Mouse (Mus musculus): Measurements from ENCODE around the gene Tead1. TPM values are rescaled to one million over a fixed set of nuclear protein-coding genes. Genes with fewer than 3 reads are reported as not detected.

Tead1 gene
- total RNA-seq, 2 experiments from 2014 or later = 78.8 to 119 TPM

DNA sequence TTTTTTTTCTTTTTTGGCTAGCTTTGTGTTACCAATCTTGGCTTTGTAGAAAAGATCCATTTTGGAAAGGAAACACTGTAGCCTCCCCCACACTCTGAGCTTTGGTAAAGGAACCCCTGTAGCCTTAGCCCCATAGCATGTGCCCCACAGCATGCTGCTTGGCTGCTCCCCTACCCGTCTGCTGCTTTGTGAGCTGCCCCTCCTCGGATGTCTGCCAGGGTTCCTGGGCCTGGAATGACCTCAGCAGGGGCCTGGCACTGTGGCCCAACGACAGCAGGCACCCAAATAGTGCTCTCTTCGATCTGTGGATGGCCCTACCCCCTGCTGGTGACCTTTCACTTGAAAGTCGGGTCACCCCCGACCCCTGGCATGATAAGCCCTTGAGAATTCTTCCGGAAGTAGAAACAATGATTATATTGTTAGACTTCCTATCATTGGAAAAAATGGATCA, 177.0 kb downstream of the Tead1 start:
- DNase-seq = peak; percentile 24 to 42

DNA sequence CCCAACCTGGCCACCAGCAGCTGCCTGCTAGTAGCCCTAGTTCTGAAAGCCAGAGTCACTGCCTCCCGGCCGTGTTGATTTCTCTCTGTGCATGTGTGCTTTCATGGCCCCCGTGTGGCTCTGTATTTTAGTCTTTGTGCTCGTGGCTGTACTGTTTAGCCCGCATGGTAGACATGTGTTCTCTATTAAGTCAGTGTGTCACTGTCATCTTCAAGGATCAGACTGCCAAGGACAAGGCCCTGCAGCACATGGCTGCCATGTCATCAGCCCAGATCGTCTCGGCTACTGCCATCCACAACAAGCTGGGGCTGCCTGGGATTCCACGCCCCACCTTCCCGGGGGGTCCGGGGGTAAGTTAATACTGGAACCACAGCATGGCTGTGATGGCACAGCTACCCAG, 177.5 kb downstream of the Tead1 start:
- peak; percentile 44 to 48 for DNase-seq

DNA sequence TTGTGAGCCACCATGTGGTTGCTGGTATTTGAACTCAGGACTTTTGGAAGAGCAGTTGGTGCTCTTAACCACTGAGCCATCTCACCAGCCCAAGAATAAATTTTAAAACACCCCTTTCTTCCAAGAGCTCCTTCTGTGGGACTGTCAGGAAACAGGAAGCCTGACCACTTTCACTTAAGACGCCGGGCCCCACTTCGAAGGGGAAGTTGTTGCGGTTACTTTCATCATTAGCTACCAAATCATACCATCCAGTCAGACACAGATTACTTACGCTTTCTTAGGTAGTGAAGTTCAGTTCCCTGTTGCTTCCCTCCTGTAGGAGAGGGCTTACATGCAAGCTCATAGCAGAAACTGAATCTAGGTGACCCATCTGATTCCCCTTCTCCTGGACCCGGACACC, 180.8 kb downstream of the Tead1 start:
- DNase-seq = no peak

DNA sequence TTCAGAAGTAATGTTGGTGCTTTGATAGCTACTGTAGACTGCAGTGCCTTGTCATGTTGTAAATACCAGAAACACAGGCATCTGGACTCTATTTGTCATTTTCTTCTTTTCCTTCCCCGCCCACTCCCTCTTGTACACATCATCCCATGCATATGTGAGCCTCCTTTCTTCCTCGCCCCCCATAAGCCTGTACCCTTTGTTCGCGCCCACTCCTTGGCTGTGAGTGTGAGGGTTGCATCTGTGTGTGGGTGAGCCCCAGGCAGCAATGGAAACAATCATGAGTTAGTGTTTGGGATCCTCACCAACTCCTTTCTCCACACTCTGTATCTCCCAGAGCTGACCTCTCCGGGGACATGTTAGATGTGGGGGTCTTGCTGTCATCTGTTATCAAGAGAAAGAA, 183.0 kb downstream of the Tead1 start:
- no peak for DNase-seq

DNA sequence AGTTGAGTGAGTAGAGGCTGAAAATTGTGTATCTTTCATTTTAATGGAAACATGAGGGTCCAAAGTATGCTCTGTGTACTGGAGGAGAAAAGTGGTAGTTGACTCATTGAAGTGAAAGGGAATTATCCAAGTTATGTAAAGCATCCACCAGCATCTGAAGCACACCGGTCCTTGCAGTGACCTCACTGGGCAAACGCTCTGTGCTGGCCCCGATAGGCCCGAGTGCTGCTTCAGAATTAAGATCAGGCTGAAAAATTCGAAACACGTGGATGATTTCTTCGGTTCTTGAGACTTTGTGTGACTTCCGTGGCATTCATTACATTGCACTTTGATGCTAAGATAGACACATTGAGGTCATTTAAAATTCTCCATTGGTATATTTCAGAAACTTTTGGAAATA, 185.1 kb downstream of the Tead1 start:
- DNase-seq = no peak

DNA sequence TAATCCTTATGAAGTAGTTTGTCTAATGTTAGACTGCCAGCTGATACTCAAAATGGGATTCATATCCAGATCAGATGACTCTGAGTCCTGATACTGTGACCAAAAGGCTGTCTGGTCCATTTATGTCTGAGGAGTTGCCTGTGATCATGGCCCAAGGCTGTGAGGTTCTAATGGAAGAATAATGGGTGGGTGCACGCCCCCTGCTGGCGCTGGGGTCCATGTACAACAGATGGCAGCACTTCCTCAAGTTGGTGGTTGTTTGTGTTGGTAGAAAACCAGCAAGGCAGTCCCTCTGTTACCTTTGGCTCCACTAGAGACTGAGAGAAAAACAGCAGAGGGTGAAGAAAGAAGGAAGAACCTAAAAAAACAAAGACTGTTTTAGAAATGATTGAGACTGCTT, 186.6 kb downstream of the Tead1 start:
- DNase-seq = peak; percentile 74 to 83

DNA sequence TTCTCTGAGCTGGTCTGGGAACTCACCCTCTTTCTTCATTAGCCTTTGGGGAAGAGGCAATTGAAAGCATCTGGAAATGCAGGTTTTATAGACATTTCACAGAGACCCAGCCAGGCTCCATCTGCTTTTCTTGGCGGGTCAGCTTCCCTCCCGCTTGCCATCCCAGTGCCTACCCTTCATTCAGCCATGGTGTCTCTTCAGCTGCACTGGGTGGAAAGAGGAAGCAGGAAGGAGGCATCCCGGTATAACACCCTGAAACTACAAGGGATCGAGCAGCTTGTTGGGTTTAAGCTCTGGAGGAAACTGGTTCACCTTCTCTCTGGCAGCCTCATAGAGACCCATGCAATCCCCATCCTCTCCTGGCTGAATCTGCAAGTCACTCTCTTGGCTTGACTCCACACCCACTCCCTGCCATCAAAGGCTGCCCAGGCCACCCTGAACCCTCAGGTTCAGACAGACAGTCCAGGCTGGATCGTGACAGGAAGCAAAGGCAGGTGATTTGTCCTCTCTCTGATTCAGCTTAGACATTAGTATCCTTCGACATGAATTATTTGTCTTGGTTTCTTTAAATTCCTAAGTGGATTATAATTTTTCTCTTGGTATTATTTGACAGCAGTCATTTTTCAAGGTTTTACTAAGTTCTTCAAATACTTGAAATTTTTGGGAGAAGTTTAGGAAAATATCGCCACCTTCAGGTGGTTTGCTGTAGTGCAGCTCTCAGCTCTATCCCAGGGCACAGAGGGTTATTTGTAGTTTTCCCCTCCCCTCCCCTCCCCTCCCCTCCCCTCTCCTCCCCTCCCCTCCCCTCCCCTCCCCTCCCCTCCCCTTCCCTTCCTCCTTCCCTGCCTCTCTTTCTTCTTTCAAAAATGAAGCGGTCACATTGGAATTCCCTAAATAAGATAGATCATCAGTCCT, 189.7 kb downstream of the Tead1 start:
- DNase-seq = peak; percentile 54 to 63

DNA sequence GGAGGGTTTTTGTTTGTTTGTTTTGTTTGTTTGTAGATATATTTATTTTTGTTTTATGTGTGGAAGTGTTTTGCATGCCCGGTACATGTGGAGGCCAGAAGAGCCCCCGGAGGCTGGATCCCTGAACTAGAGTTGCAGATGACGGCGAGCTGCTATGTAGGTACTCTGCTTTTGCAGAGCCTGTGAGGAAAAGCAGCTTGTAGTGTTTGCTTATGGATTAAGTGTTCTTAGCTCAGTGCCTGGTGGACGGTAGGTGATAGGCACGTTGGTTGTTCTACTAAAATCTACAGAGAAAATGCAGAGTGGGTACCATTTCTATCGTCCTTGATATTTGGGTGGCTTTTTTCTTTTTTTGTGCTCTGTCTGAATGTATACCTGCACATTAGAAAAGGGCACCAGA, 192.6 kb downstream of the Tead1 start:
- DNase-seq = no peak

DNA sequence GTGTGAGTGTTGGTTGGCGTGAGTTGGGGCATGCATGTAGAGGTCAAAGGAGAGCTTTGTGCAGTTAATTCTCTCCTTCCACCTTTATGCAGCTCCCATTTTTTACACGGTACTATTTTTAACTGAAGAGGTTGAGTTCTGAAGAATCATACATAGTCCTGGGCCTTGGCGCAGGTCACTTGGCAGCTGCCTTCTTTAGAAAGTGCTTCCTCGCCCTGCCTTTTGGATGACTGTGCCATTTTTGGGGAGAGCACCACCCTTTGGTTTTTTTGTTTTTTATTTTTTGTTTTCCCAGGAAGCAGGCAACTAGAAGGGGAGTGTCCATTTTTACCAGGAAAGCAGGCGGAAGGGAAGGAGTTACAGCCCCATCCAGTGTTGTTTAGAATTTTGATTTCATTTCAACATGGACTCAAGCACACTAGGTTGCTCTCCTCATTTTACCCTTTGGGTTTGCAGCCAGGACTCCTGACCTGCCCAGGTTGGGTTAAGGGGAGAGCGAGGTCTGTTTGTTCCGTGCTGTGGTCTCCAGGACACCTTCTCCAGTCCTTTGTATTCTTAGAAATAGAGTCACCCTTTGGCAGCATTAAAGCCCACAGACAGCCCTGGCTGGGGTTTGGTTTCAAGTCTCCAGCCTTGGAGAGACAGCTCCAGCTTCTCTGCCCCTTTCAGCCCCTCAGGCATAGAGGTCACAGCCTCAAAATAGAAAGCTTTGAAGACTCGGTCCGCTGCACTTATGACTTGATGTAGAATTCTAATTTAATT, 193.5 kb downstream of the Tead1 start:
- DNase-seq = no peak

DNA sequence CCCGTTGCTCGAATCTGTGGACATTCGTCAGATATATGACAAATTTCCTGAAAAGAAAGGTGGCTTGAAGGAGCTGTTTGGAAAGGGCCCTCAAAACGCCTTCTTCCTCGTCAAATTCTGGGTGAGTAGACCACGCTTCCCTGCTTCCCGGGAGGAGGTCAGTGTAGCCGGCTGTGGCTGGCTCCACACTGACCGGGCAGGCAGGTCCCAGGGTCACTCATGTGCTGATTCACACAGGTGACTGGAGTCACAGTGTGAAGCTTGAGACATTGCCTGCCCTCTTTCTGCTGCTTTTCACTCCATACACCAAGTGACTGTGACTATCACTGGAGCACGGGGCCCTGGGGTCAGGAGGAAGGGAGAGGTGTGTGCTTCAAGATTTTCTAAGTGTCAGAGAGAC, 197.0 kb downstream of the Tead1 start:
- DNase-seq = no peak

DNA sequence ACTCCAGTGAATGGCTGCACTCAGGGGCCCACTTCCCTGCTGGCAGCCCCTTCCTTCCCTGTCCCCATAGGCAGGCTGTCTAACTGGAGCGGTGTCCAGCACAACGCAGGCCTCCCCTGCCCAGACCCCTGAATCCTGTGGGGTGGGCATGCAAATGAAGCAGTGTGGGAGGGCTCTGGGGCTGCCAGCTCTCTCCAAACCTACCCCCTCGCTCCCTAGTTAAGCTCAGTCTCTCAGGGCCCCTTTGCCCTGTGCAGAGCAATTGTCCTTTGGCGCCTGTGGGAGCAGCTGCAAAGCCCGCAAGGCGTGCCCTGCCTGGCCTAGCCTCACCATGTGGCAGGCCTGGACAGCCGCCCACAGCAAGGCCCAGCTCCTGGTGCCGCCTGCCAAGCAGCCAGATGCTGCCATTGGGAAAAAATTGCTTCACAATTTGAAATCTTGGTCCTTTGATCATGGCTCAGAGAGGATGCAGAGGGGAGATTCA, 204.7 kb downstream of the Tead1 start:
- peak; percentile 80 to 83 for DNase-seq

DNA sequence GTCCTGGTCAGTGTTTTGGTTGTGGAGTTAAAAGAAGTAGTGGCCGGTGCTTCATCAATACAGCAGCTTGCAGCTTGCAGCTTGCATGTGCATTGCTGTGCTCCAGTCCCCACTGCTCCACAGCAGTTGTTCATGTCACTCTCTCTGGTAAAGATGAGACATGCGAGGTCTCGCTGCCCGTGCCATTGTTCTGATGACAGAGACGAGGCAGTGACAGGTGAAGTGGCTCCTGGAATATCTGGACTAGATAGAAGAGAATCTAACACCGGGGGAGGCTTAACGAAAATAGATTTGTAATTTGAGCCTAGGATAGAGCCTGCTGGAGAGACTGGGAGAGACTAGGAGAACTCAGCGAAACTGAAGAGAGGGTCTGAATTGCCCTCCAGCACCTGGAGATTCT, 206.4 kb downstream of the Tead1 start:
- DNase-seq = no peak

DNA sequence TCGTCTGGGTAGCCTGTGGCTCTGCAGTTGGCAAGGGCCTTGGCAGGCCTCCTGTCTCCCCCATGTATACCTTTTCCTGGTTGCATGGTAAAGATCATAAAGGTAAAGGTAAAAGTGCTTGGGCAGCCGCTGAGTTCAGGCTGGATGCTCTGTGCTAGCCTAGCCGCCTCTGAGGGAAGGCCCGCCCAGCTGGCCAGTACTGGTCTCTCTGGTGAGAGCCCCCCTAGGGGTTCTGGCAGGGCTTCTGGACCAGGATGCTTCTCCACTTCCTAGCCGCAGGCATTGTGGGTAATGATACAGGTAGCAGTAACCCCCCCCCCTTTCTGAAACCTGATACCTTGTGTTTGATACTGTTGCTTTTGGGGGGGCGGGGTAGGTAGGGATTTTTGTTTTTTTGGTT, 212.8 kb downstream of the Tead1 start:
- no peak for DNase-seq

DNA sequence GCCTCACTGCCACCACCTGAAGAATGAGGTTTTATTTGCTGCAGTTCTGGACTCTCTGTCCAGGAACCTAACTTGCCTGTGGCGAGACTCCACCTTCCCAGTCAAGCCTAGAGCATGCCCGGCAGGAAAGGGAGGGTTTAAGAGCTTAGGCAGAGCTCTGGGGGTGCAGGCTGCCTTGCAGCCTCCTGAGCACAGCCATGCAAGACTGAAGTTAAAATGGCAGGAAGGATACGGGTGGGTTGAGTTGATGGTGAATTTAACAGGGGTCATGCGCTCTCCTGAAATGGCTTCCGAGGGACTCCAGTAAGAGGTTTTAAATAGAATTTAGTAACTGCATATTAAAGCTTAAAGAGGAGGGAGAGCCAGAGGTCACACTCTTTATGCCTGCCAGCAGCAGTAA, 213.5 kb downstream of the Tead1 start:
- DNase-seq = no peak

DNA sequence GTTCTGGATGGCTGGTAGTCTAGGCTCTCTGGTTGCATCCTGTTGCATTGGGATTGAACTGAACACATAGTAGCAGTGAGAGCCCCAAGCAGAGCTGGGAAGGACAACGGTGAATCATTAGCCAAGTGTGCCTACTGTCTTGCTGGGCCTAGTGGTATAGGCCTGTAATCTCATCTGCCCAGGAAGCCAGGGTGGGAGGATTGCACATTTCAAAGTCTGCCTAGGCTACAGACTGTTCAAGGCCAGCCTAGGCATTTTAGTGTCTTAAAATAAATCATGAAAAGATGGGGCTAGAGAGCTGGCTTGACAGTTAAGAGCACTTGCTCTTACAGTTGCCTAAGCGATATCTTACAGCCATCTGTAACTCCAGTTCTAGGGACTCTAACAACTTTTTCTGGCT, 217.2 kb downstream of the Tead1 start:
- peak; percentile 37 for DNase-seq

DNA sequence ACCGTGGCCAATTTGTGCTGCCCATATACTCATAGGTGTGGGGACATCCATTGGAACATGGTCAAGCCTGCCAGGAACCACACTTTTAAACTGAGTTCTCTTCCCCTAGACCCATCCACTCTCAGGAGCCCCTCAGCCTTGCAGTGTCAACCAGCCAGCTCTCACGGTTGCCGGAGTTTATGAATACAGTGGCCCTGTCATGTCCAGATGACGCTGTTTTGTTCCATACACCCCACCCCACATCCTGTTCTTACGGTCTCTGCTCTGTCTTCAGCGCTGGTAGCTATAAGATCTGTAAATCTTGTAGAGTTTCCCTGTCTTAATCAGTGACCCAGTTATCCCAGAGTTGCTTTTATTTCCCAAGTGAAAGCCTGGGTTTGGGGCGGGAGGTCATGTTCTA, 222.6 kb downstream of the Tead1 start:
- no peak for DNase-seq

DNA sequence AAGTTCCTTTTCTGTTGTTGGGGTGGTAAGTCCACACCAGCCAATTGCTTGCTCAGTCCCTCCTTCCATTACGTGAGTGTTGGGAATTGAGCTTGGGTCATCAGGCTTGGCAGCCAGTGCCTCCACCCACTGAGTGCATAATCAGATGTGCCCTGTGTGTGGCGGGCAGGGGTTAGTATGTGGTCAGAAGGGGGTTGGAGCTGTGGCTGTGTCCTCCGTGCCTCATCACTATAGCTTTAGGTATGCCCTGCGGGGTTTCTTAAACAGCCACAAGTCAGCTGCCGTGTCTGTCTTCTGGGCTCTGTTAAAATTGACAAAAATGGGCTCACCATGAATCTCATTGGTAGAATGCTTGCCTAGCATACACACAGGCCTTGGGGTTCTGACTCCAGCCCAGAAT, 227.7 kb downstream of the Tead1 start:
- no peak for DNase-seq

DNA sequence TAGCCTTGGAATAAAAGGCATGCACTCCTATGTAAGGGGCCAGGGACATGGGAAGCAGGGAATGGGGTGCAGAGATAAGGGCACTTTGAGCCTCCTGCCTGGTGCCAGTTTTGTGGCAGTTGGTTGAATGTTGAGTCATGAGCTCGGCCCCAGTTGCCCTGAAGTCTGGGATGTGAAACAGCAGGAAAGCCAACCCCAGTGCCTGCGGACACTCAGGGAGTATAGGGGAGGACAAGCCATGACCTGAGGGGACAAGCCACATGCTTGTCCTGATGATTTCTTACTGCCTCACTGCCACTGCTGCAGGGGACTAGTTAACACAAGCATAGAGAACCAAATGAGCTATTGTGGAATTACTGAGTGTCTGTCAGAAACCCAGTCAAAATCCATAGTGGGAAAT, 228.3 kb downstream of the Tead1 start:
- DNase-seq = peak; percentile 19 to 36

DNA sequence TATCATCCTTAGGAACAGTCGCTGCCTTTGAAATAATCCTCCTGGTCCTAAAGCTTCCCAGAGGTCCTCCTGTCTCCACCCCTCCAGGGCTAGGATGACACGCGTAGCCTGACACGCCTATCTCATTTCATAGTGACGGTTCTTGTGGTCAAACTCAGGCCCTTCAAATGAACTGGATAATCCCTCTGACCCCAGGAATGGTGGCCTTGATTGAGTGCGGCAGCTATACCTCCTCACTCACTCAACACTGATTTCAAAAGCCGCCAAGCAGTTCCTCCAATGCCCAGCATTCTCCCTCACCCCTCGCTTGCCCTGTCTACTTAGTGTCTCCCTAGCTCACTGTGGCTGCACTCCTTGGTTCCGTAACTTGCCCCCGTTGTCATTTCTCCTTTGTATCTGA, 230.0 kb downstream of the Tead1 start:
- DNase-seq = no peak

DNA sequence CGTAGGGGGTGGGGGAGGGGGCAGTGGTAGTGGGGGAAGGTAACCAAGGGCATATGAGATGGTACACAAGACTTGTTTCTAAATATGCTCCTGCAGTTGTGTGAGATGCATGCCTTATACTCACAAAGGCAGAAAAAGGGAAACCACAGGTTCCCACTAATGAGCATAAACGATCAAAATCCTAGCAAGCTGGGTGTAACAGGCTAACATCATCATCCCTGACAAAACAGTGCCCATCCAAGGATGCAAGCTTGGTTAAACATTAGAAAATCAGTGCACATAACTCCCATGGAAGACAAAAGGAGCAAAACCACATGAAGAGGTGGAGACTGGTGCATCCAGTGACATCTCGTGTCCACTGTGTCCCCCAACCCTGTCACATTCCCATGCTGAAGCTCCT, 233.9 kb downstream of the Tead1 start:
- DNase-seq = no peak

DNA sequence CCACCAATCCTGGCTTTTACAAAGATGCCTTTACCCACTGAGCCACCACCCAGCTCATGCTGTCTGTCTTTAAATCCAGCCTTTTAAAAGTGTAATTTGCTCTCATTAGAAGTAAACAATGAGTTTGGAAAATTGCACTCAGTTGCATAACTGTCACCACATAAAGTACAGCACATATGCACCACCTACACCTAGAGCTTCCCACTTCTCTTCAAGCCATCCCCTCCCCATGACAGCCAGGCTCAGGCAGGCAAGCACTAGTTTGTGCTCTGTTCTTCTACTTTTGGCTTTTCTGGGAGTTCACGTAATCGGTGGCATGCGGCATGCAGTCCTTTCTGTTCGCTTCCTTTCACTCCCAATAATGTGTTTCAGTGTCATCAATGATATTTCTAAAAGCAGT, 236.5 kb downstream of the Tead1 start:
- no peak for DNase-seq

DNA sequence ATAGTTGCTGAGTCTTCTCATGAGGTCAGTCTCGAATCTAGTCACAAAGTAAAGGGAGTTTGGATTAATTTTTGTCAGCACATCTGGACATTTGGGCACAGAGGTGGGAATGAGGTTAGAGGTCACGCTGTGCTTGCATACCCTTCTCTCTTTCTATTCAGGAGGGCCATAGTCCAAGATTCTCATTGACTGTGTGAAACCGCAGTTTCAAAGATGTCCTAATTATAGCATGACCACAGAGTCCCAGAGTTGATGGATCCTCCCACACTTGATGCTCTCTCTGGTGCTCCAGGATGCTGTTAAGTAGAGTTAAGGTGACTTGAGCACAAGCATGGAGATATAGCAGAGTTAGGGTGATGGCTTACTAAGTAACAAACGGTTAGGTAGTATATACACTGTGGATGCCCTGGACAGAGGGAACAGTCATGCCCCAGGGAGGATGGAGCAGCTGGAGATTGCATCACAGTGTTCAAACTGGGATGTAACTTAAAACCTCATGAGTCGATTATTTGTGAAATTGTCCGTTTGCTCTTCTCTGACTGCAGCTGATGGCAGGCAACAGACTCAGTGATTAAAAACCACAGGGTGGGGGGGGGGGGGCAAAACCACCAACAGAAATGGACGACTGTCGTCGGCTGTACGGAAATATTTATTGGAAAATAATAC, 238.6 kb downstream of the Tead1 start:
- DNase-seq = no peak
